Mouse (Mus musculus) CH12.LX (cell line): ENCODE results near the gene Iqcc. TPM values are rescaled to one million over a fixed set of nuclear protein-coding genes. Genes with fewer than 3 reads are reported as not detected.

Experiments
- DNase-seq: peaks from one replicate; pipeline ENCODE4 v3.0.0-alpha.2; 2013; ENCODE audit errors: extremely low read depth
- H3K27ac ChIP-seq: 2 replicates; pipeline ENCODE4 v1.5.1; 2012; ENCODE audit warnings: low read depth, mild to moderate bottlenecking, control low read depth, moderate library complexity; ENCODE audit not compliant: insufficient read depth
- H3K27me3 ChIP-seq: replicated peaks from 2 replicates; pipeline ENCODE3; 2012; ENCODE audit warnings: inconsistent platforms
- H3K36me3 ChIP-seq, 2 experiments: replicated peaks in 1 of 2; 2 replicates each; pipeline versions ENCODE3 to v1.6.1; 2012; ENCODE audit warnings: inconsistent platforms in 1 of 2, low read length in 1 of 2, mild to moderate bottlenecking in 1 of 2, mixed read lengths in 1 of 2, moderate library complexity in 1 of 2; ENCODE audit not compliant: control insufficient read depth in 1 of 2, insufficient read depth in 1 of 2
- H3K4me1 ChIP-seq, 2 experiments: 2 replicates each; pipeline ENCODE4 v1.6.1; 2012; ENCODE audit warnings: inconsistent platforms in 1 of 2, moderate library complexity in 1 of 2; ENCODE audit not compliant: insufficient read depth in 2 of 2, control insufficient read depth in 1 of 2
- H3K4me2 ChIP-seq: 2 replicates; pipeline ENCODE4 v1.6.1; 2012; ENCODE audit warnings: low read depth, mild to moderate bottlenecking, control low read depth; ENCODE audit not compliant: poor library complexity, insufficient read depth, severe bottlenecking
- H3K4me3 ChIP-seq, 3 experiments: fragments of 150-350 bp in 1 of 3; sonication (generic) in 1 of 3; replicated peaks in 1 of 3; 2 replicates each; pipeline versions ENCODE3 to v1.5.1; 2011 to 2012; ENCODE audit warnings: low read depth in 2 of 3, low read length in 2 of 3, mild to moderate bottlenecking in 2 of 3, moderate library complexity in 2 of 3, control low read depth in 1 of 3, improper control_type of control experiment in 1 of 3, inconsistent platforms in 1 of 3, mixed read lengths in 1 of 3; ENCODE audit not compliant: poor library complexity in 1 of 3
- H3K79me2 ChIP-seq: replicated peaks from 2 replicates; pipeline ENCODE4 v1.6.1; 2012; ENCODE audit warnings: mild to moderate bottlenecking, moderate library complexity; ENCODE audit not compliant: control insufficient read depth, poor library complexity, insufficient read depth, severe bottlenecking; ENCODE audit errors: extremely low read depth
- H3K9ac ChIP-seq: 2 replicates; pipeline ENCODE4 v1.6.1; 2012; ENCODE audit warnings: low read depth, mild to moderate bottlenecking, control low read depth, moderate library complexity; ENCODE audit not compliant: insufficient read depth
- H3K9me3 ChIP-seq: replicated peaks from 2 replicates; pipeline ENCODE3; 2012; ENCODE audit warnings: low read length, inconsistent platforms, mixed read lengths
- CHD1 ChIP-seq: IDR thresholded peaks from 2 replicates; pipeline ENCODE4 v1.6.1; 2012; ENCODE audit warnings: low read depth, low read length, improper control_type of control experiment, inconsistent platforms
- CTCF ChIP-seq, 2 experiments: IDR thresholded peaks in 1 of 2; conservative IDR thresholded peaks in 1 of 2; 2 replicates each; pipeline ENCODE4 v1.5.1; 2011 to 2012; ENCODE audit warnings: low read depth in 2 of 2, low read length in 2 of 2, improper control_type of control experiment in 1 of 2, inconsistent platforms in 1 of 2, mild to moderate bottlenecking in 1 of 2, moderate library complexity in 1 of 2
- E2F4 ChIP-seq: IDR thresholded peaks from 2 replicates; pipeline ENCODE4 v1.6.1; 2011; ENCODE audit warnings: low read depth, low read length, improper control_type of control experiment; ENCODE audit not compliant: insufficient replicate concordance
- ELF1 ChIP-seq: IDR thresholded peaks from 2 replicates; pipeline ENCODE4 v1.6.1; 2014; ENCODE audit warnings: low read depth, mild to moderate bottlenecking, inconsistent platforms, low read length, improper control_type of control experiment
- EP300 ChIP-seq: IDR thresholded peaks from 2 replicates; pipeline ENCODE4 v1.6.1; 2011; ENCODE audit warnings: low read length, improper control_type of control experiment
- ETS1 ChIP-seq: conservative IDR thresholded peaks from 2 replicates; pipeline ENCODE4 v1.6.1; 2012; ENCODE audit warnings: low read depth, mild to moderate bottlenecking, inconsistent platforms, low read length, improper control_type of control experiment, moderate library complexity
- GABPA ChIP-seq: IDR thresholded peaks from 2 replicates; pipeline ENCODE4 v1.6.1; 2012; ENCODE audit warnings: low read depth, low read length, improper control_type of control experiment, inconsistent platforms; ENCODE audit not compliant: insufficient replicate concordance
- IRF4 ChIP-seq: IDR thresholded peaks from 2 replicates; pipeline ENCODE4 v1.6.1; 2014; ENCODE audit warnings: low read depth, mild to moderate bottlenecking, inconsistent platforms, low read length, improper control_type of control experiment
- JUN ChIP-seq: IDR thresholded peaks from 2 replicates; pipeline ENCODE4 v1.6.1; 2011; ENCODE audit warnings: low read depth, mild to moderate bottlenecking, low read length, improper control_type of control experiment, moderate library complexity; ENCODE audit not compliant: insufficient read depth
- JUND ChIP-seq: conservative IDR thresholded peaks from 2 replicates; pipeline ENCODE4 v1.6.1; 2011; ENCODE audit warnings: low read depth, low read length, improper control_type of control experiment
- KAT2A ChIP-seq: IDR thresholded peaks from 2 replicates; pipeline ENCODE4 v1.6.1; 2012; ENCODE audit warnings: low read length, improper control_type of control experiment, inconsistent platforms; ENCODE audit not compliant: insufficient replicate concordance
- MAFK ChIP-seq: IDR thresholded peaks from 2 replicates; pipeline ENCODE4 v1.6.1; 2011; ENCODE audit warnings: low read length, improper control_type of control experiment; ENCODE audit not compliant: insufficient replicate concordance
- MAX ChIP-seq: IDR thresholded peaks from 2 replicates; pipeline ENCODE4 v1.6.1; 2011; ENCODE audit warnings: low read length, improper control_type of control experiment
- MAZ ChIP-seq: IDR thresholded peaks from 2 replicates; pipeline ENCODE4 v1.6.1; 2012; ENCODE audit warnings: low read depth, mild to moderate bottlenecking, inconsistent platforms, low read length, improper control_type of control experiment, moderate library complexity
- MEF2A ChIP-seq: IDR thresholded peaks from 2 replicates; pipeline ENCODE4 v1.6.1; 2014; ENCODE audit warnings: low read depth, mild to moderate bottlenecking, inconsistent platforms, low read length, improper control_type of control experiment, borderline replicate concordance
- NRF1 ChIP-seq: IDR thresholded peaks from 2 replicates; pipeline ENCODE4 v1.6.1; 2014; ENCODE audit warnings: low read depth, mild to moderate bottlenecking, inconsistent platforms, low read length, improper control_type of control experiment, moderate library complexity
- PAX5 ChIP-seq: IDR thresholded peaks from 2 replicates; pipeline ENCODE4 v1.6.1; 2012; ENCODE audit warnings: low read length, inconsistent platforms, mixed read lengths
- POLR2A ChIP-seq: IDR thresholded peaks from 2 replicates; pipeline ENCODE4 v1.6.1; 2011; ENCODE audit warnings: low read depth, mild to moderate bottlenecking, improper control_type of control experiment, low read length
- POLR2AphosphoS2 ChIP-seq: IDR thresholded peaks from 2 replicates; pipeline ENCODE4 v1.6.1; 2011; ENCODE audit warnings: low read depth, low read length, improper control_type of control experiment
- RAD21 ChIP-seq: IDR thresholded peaks from 2 replicates; pipeline ENCODE4 v1.6.1; 2011; ENCODE audit warnings: low read depth, mild to moderate bottlenecking, low read length, improper control_type of control experiment, moderate library complexity
- RCOR1 ChIP-seq: conservative IDR thresholded peaks from 2 replicates; pipeline ENCODE4 v1.6.1; 2012; ENCODE audit warnings: low read depth, mild to moderate bottlenecking, inconsistent platforms, low read length, improper control_type of control experiment
- SIN3A ChIP-seq: IDR thresholded peaks from 2 replicates; pipeline ENCODE4 v1.6.1; 2012; ENCODE audit warnings: low read length, improper control_type of control experiment, inconsistent platforms
- SMC3 ChIP-seq: IDR thresholded peaks from 2 replicates; pipeline ENCODE4 v1.6.1; 2011; ENCODE audit warnings: low read depth, low read length, improper control_type of control experiment
- TBP ChIP-seq: conservative IDR thresholded peaks from 2 replicates; pipeline ENCODE4 v1.6.1; 2011; ENCODE audit warnings: low read depth, low read length, improper control_type of control experiment
- TCF12 ChIP-seq: IDR thresholded peaks from 2 replicates; pipeline ENCODE4 v1.6.1; 2014; ENCODE audit warnings: low read depth, mild to moderate bottlenecking, inconsistent platforms, low read length, improper control_type of control experiment
- USF1 ChIP-seq: IDR thresholded peaks from 2 replicates; pipeline ENCODE4 v1.6.1; 2014; ENCODE audit warnings: low read depth, mild to moderate bottlenecking, inconsistent platforms, low read length, improper control_type of control experiment
- ZC3H11A ChIP-seq: IDR thresholded peaks from 2 replicates; pipeline ENCODE4 v1.6.1; 2012; ENCODE audit warnings: low read depth, mild to moderate bottlenecking, inconsistent platforms, low read length, improper control_type of control experiment
- ZKSCAN1 ChIP-seq: IDR thresholded peaks from 2 replicates; pipeline ENCODE4 v1.6.1; 2012; ENCODE audit warnings: low read depth, inconsistent platforms, low read length, improper control_type of control experiment, borderline replicate concordance
- ZMIZ1 ChIP-seq: IDR thresholded peaks from 2 replicates; pipeline ENCODE4 v1.6.1; 2012; ENCODE audit warnings: low read depth, mild to moderate bottlenecking, inconsistent platforms, low read length, improper control_type of control experiment
- ZNF384 ChIP-seq: IDR thresholded peaks from 2 replicates; pipeline ENCODE4 v1.6.1; 2012; ENCODE audit warnings: low read depth, low read length, improper control_type of control experiment, inconsistent platforms
- dilution Hi-C: fragments of 300-500 bp; cut with MboI; formaldehyde crosslinking; loops from 2 replicates; pipeline ENCODE4 v1.14.3; 2020; ENCODE audit warnings: low sequenced_read_pairs; ENCODE audit not compliant: extremely low pct_unique_long_range_greater_than_20kb, extremely low pct_ligation_motif_present
- in situ Hi-C: fragments of 300-500 bp; cut with MboI; formaldehyde crosslinking; loops from 3 replicates; pipeline ENCODE4 v1.14.3; 2019; ENCODE audit warnings: low sequenced_read_pairs, low pct_ligation_motif_present, low pct_unique_long_range_greater_than_20kb, mixed read lengths
- polyA plus RNA-seq: library from polyadenylated mRNA; unstranded; fragments of >175 nt; gene quantifications from 2 replicates; pipeline ENCODE4 v1.2.1, GENCODE M21; 2012; ENCODE audit warnings: low read depth; ENCODE audit not compliant: insufficient read length
- total RNA-seq, 2 experiments: library from RNA; depleted of rRNA; stranded (reverse); fragments of 300-350 nt in 1 of 2; fragments of >200 nt in 1 of 2; gene quantifications; 2 replicates each; pipeline ENCODE4 v1.2.3; 2012 to 2014

Iqcc gene
- total and polyA plus RNA-seq, 3 experiments = 13.5 to 27.0 (median 18.4) TPM

DNA sequence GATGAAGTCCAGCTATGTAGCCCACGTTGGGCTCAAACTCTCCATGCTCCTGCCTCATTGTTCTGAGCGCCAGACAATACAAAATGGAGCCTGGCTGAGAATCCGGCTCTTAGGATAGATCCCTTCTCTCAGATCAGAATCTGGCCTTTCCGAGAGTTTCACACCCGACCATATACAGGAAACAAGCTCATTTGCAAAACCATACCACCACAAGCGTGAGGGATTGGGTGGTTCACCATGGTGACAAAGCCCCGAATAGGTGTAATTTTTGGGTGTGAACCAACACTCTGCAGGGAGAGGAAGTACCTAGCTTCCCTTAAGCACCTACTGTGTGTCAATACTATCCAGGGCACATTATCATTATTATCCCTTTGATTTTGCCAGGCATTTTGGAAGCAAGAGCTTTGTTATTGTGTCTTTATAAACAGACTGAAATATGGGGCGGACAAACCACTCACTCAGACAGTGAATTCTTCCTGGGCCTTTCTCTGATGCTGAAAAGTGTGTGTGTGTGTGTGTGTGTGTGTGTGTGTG is 47.3 kb downstream of the Iqcc start:
- dilution Hi-C loops = no loop called here
- no peaks in the 10 kb centered on the region for H3K36me3 ChIP-seq
- TF ChIP-seq ELF1 (no peak), ETS1 (no peak), MAZ (no peak), GABPA (no peak), EP300 (no peak), ZKSCAN1 (peak; percentile 76)
- TF ChIP-seq, all 38 proteins: peak for 1
- Histone ChIP-seq H3K4me1 (peaks cover 21 to 76% of the 10 kb centered on the region in 2 experiments), H3K9me3 (no peaks in the 10 kb centered on the region), H3K27ac (no peak overlapping the region), H3K27me3 (no peaks in the 10 kb centered on the region), H3K9ac (no peak overlapping the region), H3K79me2 (no peaks in the 10 kb centered on the region), H3K4me2 (no peak overlapping the region), H3K4me3 (no peak overlapping the region)
- in situ Hi-C loops = no loop called here
- DNase-seq = no peak

DNA sequence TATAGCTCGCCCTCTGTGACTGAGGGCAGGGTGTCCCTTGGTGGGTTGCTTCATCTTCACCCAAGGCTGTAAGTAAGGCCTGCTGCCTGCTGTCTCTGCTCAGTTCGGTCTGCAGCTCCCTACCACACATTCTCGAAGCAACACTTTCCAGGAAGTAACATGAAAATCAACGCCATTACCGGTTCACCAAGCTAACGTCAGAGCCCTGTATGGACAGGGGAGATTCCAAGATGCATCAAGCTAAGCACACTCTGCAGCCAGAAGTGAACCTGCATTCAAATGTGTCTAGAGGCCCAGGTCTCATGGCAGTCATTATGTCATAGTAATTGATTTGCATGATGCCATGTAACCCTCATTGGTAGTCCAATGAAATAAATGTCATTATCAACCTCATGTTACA is 48.9 kb downstream of the Iqcc start:
- Histone ChIP-seq H3K4me3 (no peak overlapping the region), H3K9ac (no peak overlapping the region), H3K9me3 (no peaks in the 10 kb centered on the region), H3K4me2 (peak overlapping the region; percentile 58), H3K79me2 (no peaks in the 10 kb centered on the region), H3K27me3 (no peaks in the 10 kb centered on the region), H3K4me1 (peaks cover 21 to 66% of the 10 kb centered on the region in 2 experiments), H3K36me3 (no peaks in the 10 kb centered on the region), H3K27ac (peak overlapping the region; percentile 95)
- in situ Hi-C loops = no loop called here
- dilution Hi-C loops = no loop called here
- DNase-seq = peak; percentile 88
- no peak for TF ChIP-seq ZC3H11A
- TF ChIP-seq ZMIZ1 = peak; percentile 64; the same call in 1 of the 2 replicates
- no peak for TF ChIP-seq TBP
- TF ChIP-seq SMC3 = peak; percentile 6; the same call in 1 of the 2 replicates
- 0 out of 2 replicates have a peak, but pooled peaks have one; percentile 55 for TF ChIP-seq JUND
- TF ChIP-seq PAX5 = no peak
- peak; percentile 30; the same call in 1 of the 2 replicates for TF ChIP-seq E2F4
- peak; percentile 84 for TF ChIP-seq ELF1
- peak; percentile 57 for TF ChIP-seq POLR2A
- TF ChIP-seq ETS1 = peak; percentile 94
- no peak for TF ChIP-seq ZKSCAN1
- no peak; the same call in 1 of the 2 replicates for TF ChIP-seq TCF12
- no peak for TF ChIP-seq USF1
- TF ChIP-seq CHD1 = peak; percentile 38; the same call in 1 of the 2 replicates
- peak; percentile 40; the same call in 1 of the 2 replicates for TF ChIP-seq EP300
- peak; percentile 89 for TF ChIP-seq MEF2A
- TF ChIP-seq MAX = peak; percentile 63; the same call in 1 of the 2 replicates
- peak; percentile 49; the same call in 1 of the 2 replicates for TF ChIP-seq MAFK
- no peak; the same call in none of the 2 replicates for TF ChIP-seq IRF4
- peak; percentile 0; the same call in 1 of the 2 replicates for TF ChIP-seq RAD21
- TF ChIP-seq GABPA = no peak; the same call in 1 of the 2 replicates
- TF ChIP-seq JUN = peak; percentile 22; the same call in 1 of the 2 replicates
- 0 out of 2 replicates have a peak, but pooled peaks have one; percentile 21 for TF ChIP-seq RCOR1
- 0 out of 2 replicates have a peak, but pooled peaks have one; percentile 40 for TF ChIP-seq KAT2A
- 0 out of 2 replicates have a peak, but pooled peaks have one; percentile 1 for TF ChIP-seq ZNF384
- TF ChIP-seq POLR2AphosphoS2 = no peak
- TF ChIP-seq MAZ = no peak
- no peak for TF ChIP-seq CTCF (conservative IDR thresholded peaks at IDR 0.05 in 1 of 2, IDR thresholded peaks at IDR 0.05 in 1 of 2; ENCODE audit: low read depth in 2 of 2, low read length in 2 of 2)
- 0 out of 2 replicates have a peak, but pooled peaks have one; percentile 27 for TF ChIP-seq NRF1
- 0 out of 2 replicates have a peak, but pooled peaks have one; percentile 53 for TF ChIP-seq SIN3A
